Mouse (Mus musculus) thymus, postnatal 0 days (tissue): ENCODE data around the gene Scd2. TPM values are rescaled to one million over a fixed set of nuclear protein-coding genes. Genes with fewer than 3 reads are reported as not detected.

Source experiments
- microRNA-seq: library from miRNA; unstranded; fragments of <30 nt; microRNA quantifications from one replicate; pipeline ENCODE4, GENCODE M21; 2016; ENCODE audit warnings: borderline number of aligned reads
- polyA plus RNA-seq: library from polyadenylated mRNA; unstranded; fragments of >200 nt; fragmentation: Nextera tagmentation; extraction: Ambion mirVana; gene quantifications from 2 replicates; pipeline ENCODE4 v1.2.1, GENCODE M21; 2015

Scd2 gene
- polyA plus RNA-seq, 1 experiment from 2014 or later, result 68.8 TPM

Small RNAs within 50 kb of the gene (microRNA-seq; reads per million reads assigned to microRNA genes)
- 22.9 reads per million, percentile 28 among the genes with 10 or more reads in this experiment for gene Mir5114

Other genes starting within 250 kb of the Scd2 start
- 14.0 and 15.0 TPM in 2 replicates for gene Erlin1, start 223.9 kb upstream of the Scd2 start, polyA plus RNA-seq
- 35.4 and 42.2 TPM in 2 replicates for gene Chuk, start 186.2 kb upstream of the Scd2 start, polyA plus RNA-seq
- gene Cwf19l1, start 157.8 kb upstream of the Scd2 start, polyA plus RNA-seq, result 37.6 and 38.8 TPM in 2 replicates
- gene Bloc1s2, start 147.2 kb upstream of the Scd2 start, polyA plus RNA-seq, result 121 and 128 TPM in 2 replicates
- gene Pkd2l1, start 101.2 kb upstream of the Scd2 start, polyA plus RNA-seq, result 0.10 and 0.16 TPM in 2 replicates
- 0.15 and 0.29 TPM in 2 replicates for gene Scd3, start 90.4 kb upstream of the Scd2 start, polyA plus RNA-seq
- gene Scd4, start 39.4 kb downstream of the Scd2 start, polyA plus RNA-seq, result 0.18 TPM in 2 replicates
- gene Scd1, start 114.2 kb downstream of the Scd2 start, polyA plus RNA-seq, result 1.0 and 1.5 TPM in 2 replicates
- gene Wnt8b, start 199.8 kb downstream of the Scd2 start, polyA plus RNA-seq, result 4.3 and 4.5 TPM in 2 replicates